Mouse (Mus musculus) forebrain, embryonic 16.5 days (tissue): Measurements from ENCODE around the gene Rbm24. TPM values are rescaled to one million over a fixed set of nuclear protein-coding genes. Genes with fewer than 3 reads are reported as not detected.

Experiments
- ATAC-seq: fragments of 200-750 bp; cut with Nextera tagmentation; 2 replicates; pipeline ENCODE4 v1.8.0; 2017; ENCODE audit warnings: mild to moderate bottlenecking, moderate library complexity
- H3K27ac ChIP-seq: fragments of 300-500 bp; sonication (generic); 2 replicates; pipeline ENCODE4 v1.5.1; 2014; ENCODE audit warnings: low read length, control low read depth
- H3K27me3 ChIP-seq: fragments of 300-500 bp; sonication (generic); replicated peaks from 2 replicates; pipeline ENCODE4 v1.6.1; 2014; ENCODE audit warnings: low read length; ENCODE audit not compliant: control insufficient read depth, insufficient read depth
- H3K36me3 ChIP-seq: fragments of 300-500 bp; sonication (generic); 2 replicates; pipeline ENCODE4 v1.6.1; 2014; ENCODE audit not compliant: control insufficient read depth, insufficient read depth
- H3K4me1 ChIP-seq: fragments of 300-500 bp; sonication (generic); replicated peaks from 2 replicates; pipeline ENCODE4 v1.6.1; 2014; ENCODE audit warnings: low read length; ENCODE audit not compliant: control insufficient read depth, insufficient read depth
- H3K4me2 ChIP-seq: fragments of 300-500 bp; sonication (generic); 2 replicates; pipeline ENCODE4 v1.6.1; 2014; ENCODE audit warnings: mild to moderate bottlenecking, low read length, control low read depth
- H3K4me3 ChIP-seq: fragments of 300-500 bp; sonication (generic); replicated peaks from 2 replicates; pipeline ENCODE4 v1.5.1; 2014; ENCODE audit warnings: mild to moderate bottlenecking, low read length, control low read depth
- H3K9ac ChIP-seq: fragments of 300-500 bp; sonication (generic); replicated peaks from 2 replicates; pipeline ENCODE4 v1.6.1; 2014; ENCODE audit warnings: low read depth, low read length, control low read depth
- H3K9me3 ChIP-seq: fragments of 300-500 bp; sonication (generic); 2 replicates; pipeline ENCODE4 v1.6.1; 2016; ENCODE audit warnings: low read length; ENCODE audit not compliant: control insufficient read depth
- whole genome bisulfite sequencing: fragments of 180-500 bp; shearing (Covaris S2); extraction: QIAGEN DNeasy Blood & Tissue Kit; methylation state at CpG from one replicate; pipeline ENCODE4 v1.1.7; 2014; 5-methylcytosine and 5-hydroxymethylcytosine counted together
- polyA plus RNA-seq: library from polyadenylated mRNA; unstranded; fragments of >200 nt; fragmentation: Nextera tagmentation; extraction: Ambion mirVana; gene quantifications from 2 replicates; pipeline ENCODE4 v1.2.1, GENCODE M21; 2015

Rbm24 gene
- polyA plus RNA-seq, result 8.2 and 8.4 TPM in 2 replicates

DNA sequence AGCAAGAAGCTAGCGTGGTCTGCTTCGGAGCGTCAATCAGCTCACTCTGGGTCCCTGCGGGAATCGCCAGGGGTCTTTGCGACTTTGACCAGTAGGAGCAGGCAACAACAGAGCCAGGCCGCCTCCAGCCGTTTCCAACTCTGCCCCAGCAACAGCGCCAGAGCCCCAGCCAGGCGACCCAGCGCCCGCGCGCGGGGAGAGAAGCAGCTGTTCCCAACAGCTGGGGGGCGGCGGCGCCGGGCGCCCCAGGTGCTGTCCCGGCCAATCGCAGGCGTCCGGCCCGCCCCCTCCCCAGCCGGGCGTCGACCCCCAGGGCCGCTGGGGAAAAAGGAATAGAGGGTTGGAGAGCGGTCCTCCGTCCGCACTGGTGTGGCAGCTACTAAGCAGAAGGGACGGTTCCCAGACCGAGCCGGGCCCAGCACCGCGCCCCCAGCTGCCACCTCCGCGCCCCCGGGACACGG, at the start of gene Rbm24:
Rbm24 (plus strand) TSS at position 294 of the 461 bp plus-strand sequence.
- Histone ChIP-seq H3K9me3 (no peaks in the 10 kb centered on the region), H3K4me1 (peaks cover 12% of the 10 kb centered on the region), H3K4me2 (peak within 1 kb of the TSS; percentile 98), H3K27ac (peak within 1 kb of the TSS; percentile 54), H3K27me3 (no peaks in the 10 kb centered on the region), H3K36me3 (no peaks in the 10 kb centered on the region; the same call in 1 of the 2 replicates), H3K4me3 (peak within 1 kb of the TSS; percentile 68), H3K9ac (peak within 1 kb of the TSS; percentile 62)
- under 1% methylated on average over 40 of the region's 41 CpGs for WGBS
- peak; percentile 75 for ATAC-seq

DNA sequence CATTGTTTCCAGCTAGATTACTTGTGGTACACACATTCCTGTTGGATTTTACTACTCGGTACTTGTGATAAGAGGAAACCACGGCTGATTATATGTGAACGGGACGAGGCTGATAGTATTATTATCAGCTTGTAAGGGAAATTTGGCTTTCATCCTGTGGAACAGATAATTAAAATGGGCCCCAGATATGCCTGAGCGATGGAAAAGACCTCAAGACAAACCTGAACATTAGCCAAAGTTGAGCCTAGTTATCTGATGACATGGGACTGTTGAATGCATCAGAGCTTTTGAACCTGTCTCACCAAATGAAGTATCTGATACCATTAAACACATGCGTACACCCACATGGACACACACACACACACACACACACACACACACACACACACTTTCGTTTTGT, 45.4 kb upstream of the Rbm24 start:
- no peak overlapping the region for H3K4me3 ChIP-seq
- H3K9ac ChIP-seq, result no peak overlapping the region
- 64% methylated on average over 7 of the region's 7 CpGs for WGBS
- no peaks in the 10 kb centered on the region for H3K27me3 ChIP-seq
- no peaks in the 10 kb centered on the region for H3K36me3 ChIP-seq
- H3K4me1 ChIP-seq, result no peaks in the 10 kb centered on the region
- no peak for ATAC-seq
- no peak overlapping the region for H3K4me2 ChIP-seq
- no peaks in the 10 kb centered on the region for H3K9me3 ChIP-seq
- H3K27ac ChIP-seq, result no peak overlapping the region

DNA sequence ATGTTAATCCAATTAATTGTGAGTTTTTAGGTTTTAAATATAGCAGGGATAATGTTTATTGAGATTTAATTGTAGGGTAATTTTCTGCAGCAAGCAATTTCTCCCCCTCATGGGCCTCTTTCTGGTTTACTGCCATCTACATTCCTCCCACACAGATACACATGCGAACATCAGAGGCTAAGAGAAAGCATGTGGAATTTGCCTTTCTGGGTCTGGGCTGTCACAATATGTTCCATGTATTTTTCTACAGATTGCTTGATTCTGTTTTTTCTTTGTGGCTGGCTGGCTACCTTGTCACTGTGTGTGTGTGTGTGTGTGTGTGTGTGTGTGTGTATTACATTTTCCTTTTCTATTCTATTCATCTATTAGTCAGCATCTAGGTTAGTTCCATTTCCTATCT, 42.9 kb upstream of the Rbm24 start:
- Histone ChIP-seq H3K4me1 (no peaks in the 10 kb centered on the region), H3K4me2 (no peak overlapping the region), H3K36me3 (no peaks in the 10 kb centered on the region), H3K9ac (no peak overlapping the region), H3K4me3 (no peak overlapping the region), H3K9me3 (no peaks in the 10 kb centered on the region), H3K27ac (no peak overlapping the region), H3K27me3 (no peaks in the 10 kb centered on the region)
- 66% methylated on average over 1 of the region's 1 CpGs for WGBS
- ATAC-seq, result no peak

DNA sequence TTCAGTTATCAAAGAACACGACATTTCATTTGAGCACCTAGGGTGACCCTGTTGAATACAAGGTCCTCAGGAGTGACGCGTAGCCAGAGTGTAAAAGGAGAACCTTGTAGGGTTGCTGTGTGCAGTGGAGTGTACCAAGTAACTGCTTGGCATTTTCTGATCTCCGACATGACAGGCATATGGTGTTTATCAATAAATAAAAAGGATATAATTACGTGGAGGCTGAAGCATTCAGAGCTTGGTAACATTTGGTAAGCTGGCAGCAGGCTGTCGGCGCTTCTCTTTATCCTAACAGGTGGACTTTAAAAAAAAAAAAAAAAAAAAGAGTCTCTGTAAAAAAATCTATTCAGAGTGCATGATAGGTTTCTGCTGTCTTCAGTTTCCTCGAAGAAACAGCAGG, 30.8 kb upstream of the Rbm24 start:
- 0 out of 2 replicates have a peak, but pooled peaks have one; percentile 38 for ATAC-seq
- no peak overlapping the region for H3K4me3 ChIP-seq
- no peaks in the 10 kb centered on the region for H3K36me3 ChIP-seq
- H3K9me3 ChIP-seq, result no peaks in the 10 kb centered on the region
- H3K9ac ChIP-seq, result no peak overlapping the region
- WGBS, result 50% methylated on average over 8 of the region's 8 CpGs
- H3K27ac ChIP-seq, result no peak overlapping the region
- no peaks in the 10 kb centered on the region for H3K4me1 ChIP-seq
- no peaks in the 10 kb centered on the region for H3K27me3 ChIP-seq
- H3K4me2 ChIP-seq, result no peak overlapping the region

DNA sequence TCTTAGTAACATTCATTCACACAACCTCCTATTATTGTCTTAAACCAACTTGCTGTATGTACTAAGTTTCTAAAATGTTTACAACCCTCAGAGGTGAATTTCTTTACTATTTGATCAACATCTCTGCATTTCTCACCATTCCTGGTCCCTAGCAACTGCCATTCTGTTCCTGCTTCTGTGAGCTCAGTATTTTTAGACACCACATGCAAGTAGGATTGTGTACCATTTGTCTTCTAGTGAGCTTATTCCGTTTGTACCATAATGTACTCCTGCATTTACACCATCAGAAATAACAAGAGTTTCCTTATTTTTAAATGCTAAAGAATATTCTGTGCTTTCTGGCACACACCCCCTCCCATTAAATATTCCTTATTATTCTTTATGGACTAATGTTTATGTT, 26.6 kb upstream of the Rbm24 start:
- H3K4me3 ChIP-seq, result no peak overlapping the region
- H3K36me3 ChIP-seq, result no peaks in the 10 kb centered on the region
- H3K27ac ChIP-seq, result no peak overlapping the region
- no peaks in the 10 kb centered on the region for H3K27me3 ChIP-seq
- WGBS, result 69% methylated on average over 1 of the region's 1 CpGs
- no peak overlapping the region for H3K4me2 ChIP-seq
- no peaks in the 10 kb centered on the region for H3K9me3 ChIP-seq
- H3K4me1 ChIP-seq, result no peaks in the 10 kb centered on the region
- no peak overlapping the region for H3K9ac ChIP-seq
- ATAC-seq, result no peak

DNA sequence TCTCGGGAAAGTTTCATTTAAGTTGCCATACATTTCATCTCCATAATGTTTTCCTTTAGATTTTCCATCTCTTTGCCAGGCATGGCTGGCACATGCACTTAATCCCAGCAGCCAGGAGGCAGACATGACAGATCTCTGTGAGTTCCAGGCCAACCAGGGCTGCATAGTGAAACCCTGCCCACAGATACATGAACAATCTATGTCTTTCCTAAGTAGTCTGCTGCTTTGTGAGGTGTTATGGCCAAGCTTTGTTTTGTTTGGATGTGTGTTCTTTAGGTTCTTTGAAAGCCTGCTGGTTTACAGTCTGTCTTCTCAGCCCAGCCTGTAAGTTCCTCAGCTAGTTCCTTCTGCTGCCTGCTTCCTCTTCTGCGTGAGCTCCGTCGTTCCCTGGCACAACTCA, 25.3 kb upstream of the Rbm24 start:
- ATAC-seq, result peak; percentile 72
- no peaks in the 10 kb centered on the region for H3K27me3 ChIP-seq

DNA sequence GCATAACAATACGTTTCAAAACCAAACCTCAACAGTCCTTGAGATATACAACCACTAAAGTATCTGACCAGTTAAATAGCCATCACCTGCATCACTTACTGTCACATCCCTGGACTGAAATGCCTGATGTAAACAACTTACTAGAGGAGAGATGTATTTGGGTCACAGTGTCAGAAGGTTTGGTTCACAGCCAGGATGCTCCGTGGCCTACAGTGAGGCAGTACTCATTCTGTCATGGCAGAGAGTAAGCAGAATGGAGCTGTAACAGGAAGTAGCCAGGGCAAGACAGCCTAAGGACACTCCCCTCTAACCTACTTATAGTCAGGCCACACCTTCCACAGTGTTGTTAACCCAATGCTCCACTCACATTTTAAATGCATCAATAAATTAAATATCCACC, 24.3 kb upstream of the Rbm24 start:
- Histone ChIP-seq H3K27me3 (no peaks in the 10 kb centered on the region), H3K9me3 (no peaks in the 10 kb centered on the region), H3K27ac (no peak overlapping the region), H3K4me2 (no peak overlapping the region), H3K36me3 (no peaks in the 10 kb centered on the region), H3K4me1 (no peaks in the 10 kb centered on the region), H3K4me3 (no peak overlapping the region), H3K9ac (no peak overlapping the region)
- 74% methylated on average over 2 of the region's 2 CpGs for WGBS
- ATAC-seq, result no peak

More for the DNA sequence above, 25.3 kb upstream of the Rbm24 start:
- WGBS, result 72% methylated on average over 4 of the region's 4 CpGs
- Histone ChIP-seq H3K4me1 (no peaks in the 10 kb centered on the region), H3K36me3 (no peaks in the 10 kb centered on the region), H3K4me3 (no peak overlapping the region), H3K27ac (no peak overlapping the region), H3K9ac (no peak overlapping the region), H3K4me2 (no peak overlapping the region), H3K9me3 (no peaks in the 10 kb centered on the region)

DNA sequence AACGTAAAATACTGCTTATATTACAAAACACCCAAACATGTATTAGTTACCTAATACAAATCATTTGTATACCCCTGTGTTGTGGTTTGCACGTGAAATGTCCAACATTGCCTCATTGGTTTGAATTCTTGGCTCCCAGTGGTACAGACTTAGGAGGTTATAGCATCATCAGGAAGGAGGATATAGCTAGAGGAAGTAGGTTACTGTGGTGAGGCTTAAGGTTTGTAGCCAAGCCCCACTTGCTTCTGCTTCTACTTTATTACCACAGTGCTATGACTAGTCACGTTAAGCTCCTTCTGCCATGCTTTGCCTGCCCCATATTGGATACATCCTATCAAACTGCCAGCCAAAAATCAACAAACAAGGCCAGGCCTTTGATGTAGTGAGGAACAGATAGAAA, 21.0 kb upstream of the Rbm24 start:
- no peak overlapping the region for H3K4me2 ChIP-seq
- ATAC-seq, result no peak
- H3K9me3 ChIP-seq, result no peaks in the 10 kb centered on the region; the same call in 1 of the 2 replicates
- no peaks in the 10 kb centered on the region for H3K36me3 ChIP-seq
- H3K4me3 ChIP-seq, result no peak overlapping the region
- H3K27me3 ChIP-seq, result no peaks in the 10 kb centered on the region
- WGBS, result 74% methylated on average over 3 of the region's 3 CpGs
- no peaks in the 10 kb centered on the region for H3K4me1 ChIP-seq
- no peak overlapping the region for H3K9ac ChIP-seq
- H3K27ac ChIP-seq, result no peak overlapping the region

DNA sequence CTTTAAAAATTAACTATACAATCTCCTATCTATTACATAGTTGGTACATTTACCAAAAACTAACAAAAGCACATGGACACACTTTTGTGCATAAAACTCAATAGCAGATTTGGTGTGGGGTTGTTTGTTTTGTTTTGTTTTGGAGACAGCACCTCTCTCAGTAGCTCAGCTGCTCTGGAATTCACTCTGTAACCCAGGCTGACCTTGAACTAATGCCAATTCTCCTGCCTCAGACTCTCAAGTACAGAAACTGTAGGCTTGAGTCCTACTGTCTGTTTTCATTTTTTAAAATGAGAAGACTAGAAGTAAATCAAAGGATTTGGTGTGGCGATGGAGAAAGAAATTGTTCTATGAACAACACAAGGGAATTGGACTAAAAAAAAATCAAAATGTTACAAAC, 11.1 kb upstream of the Rbm24 start:
- H3K27ac ChIP-seq, result no peak overlapping the region
- H3K4me3 ChIP-seq, result no peak overlapping the region
- no peak for ATAC-seq
- H3K4me2 ChIP-seq, result no peak overlapping the region
- H3K9ac ChIP-seq, result no peak overlapping the region
- no peaks in the 10 kb centered on the region for H3K27me3 ChIP-seq
- no peaks in the 10 kb centered on the region; the same call in 1 of the 2 replicates for H3K9me3 ChIP-seq
- 89% methylated on average over 1 of the region's 1 CpGs for WGBS
- no peaks in the 10 kb centered on the region for H3K36me3 ChIP-seq
- no peaks in the 10 kb centered on the region for H3K4me1 ChIP-seq

DNA sequence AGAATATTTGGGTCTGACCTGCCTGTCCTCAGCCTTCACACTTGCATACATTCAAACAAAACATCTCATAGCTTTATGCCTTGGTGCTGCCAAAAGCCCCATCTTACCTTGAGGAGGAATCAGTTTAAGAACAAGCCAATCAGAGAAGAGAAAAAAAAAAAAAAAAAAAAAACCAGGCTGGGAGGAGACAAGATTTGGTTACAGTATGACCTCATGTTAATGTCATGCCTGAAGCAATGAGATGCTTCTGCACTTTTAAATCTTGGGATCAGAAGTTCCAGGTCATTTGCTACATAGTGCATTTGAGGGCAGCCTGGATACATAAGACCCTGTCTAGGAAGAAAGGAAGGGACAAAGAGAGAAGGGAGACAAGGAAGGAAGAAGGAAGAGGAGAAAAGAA, 6.0 kb upstream of the Rbm24 start:
- H3K27me3 ChIP-seq, result no peaks in the 10 kb centered on the region
- H3K9me3 ChIP-seq, result no peaks in the 10 kb centered on the region
- no peak overlapping the region for H3K4me2 ChIP-seq
- H3K27ac ChIP-seq, result no peak overlapping the region
- H3K4me3 ChIP-seq, result no peak overlapping the region
- no peaks in the 10 kb centered on the region for H3K36me3 ChIP-seq
- H3K4me1 ChIP-seq, result no peaks in the 10 kb centered on the region
- H3K9ac ChIP-seq, result no peak overlapping the region
- ATAC-seq, result no peak
